Mouse (Mus musculus) kidney, embryonic 14.5 days (tissue): ENCODE measurements around the gene Abcb9. TPM values are rescaled to one million over a fixed set of nuclear protein-coding genes. Genes with fewer than 3 reads are reported as not detected.

Experiments
- ATAC-seq: fragments of 200-750 bp; cut with Nextera tagmentation; 2 replicates; pipeline ENCODE4 v1.8.0; 2017; ENCODE audit warnings: moderate number of reproducible peaks, mild to moderate bottlenecking, moderate TSS enrichment, moderate library complexity; ENCODE audit not compliant: low FRiP score, low TSS enrichment
- H3K27ac ChIP-seq: fragments of 300-500 bp; sonication (generic); 2 replicates; pipeline ENCODE4 v1.5.1; 2014; ENCODE audit warnings: low read depth, mild to moderate bottlenecking, low read length, moderate library complexity, mixed read lengths
- H3K27me3 ChIP-seq: fragments of 300-500 bp; sonication (generic); 2 replicates; pipeline ENCODE4 v1.6.1; 2014; ENCODE audit warnings: mild to moderate bottlenecking, low read length; ENCODE audit not compliant: control insufficient read depth, insufficient read depth
- H3K36me3 ChIP-seq: fragments of 300-500 bp; sonication (generic); 2 replicates; pipeline ENCODE4 v1.6.1; 2014; ENCODE audit warnings: low read length, mixed read lengths; ENCODE audit not compliant: control insufficient read depth, insufficient read depth
- H3K4me1 ChIP-seq: fragments of 300-500 bp; sonication (generic); 2 replicates; pipeline ENCODE4 v1.6.1; 2014; ENCODE audit warnings: low read length, mixed read lengths; ENCODE audit not compliant: control insufficient read depth, insufficient read depth
- H3K4me2 ChIP-seq: fragments of 300-500 bp; sonication (generic); replicated peaks from 2 replicates; pipeline ENCODE4 v1.6.1; 2014; ENCODE audit warnings: low read depth, mild to moderate bottlenecking, low read length
- H3K4me3 ChIP-seq: fragments of 300-500 bp; sonication (generic); 2 replicates; pipeline ENCODE4 v1.5.1; 2014; ENCODE audit warnings: mild to moderate bottlenecking, low read length
- H3K9ac ChIP-seq: fragments of 300-500 bp; sonication (generic); 2 replicates; pipeline ENCODE4 v1.6.1; 2014; ENCODE audit warnings: low read depth, mild to moderate bottlenecking, low read length, moderate library complexity
- H3K9me3 ChIP-seq: fragments of 300-500 bp; sonication (generic); 2 replicates; pipeline ENCODE4 v1.6.1; 2016; ENCODE audit warnings: low read length; ENCODE audit not compliant: control insufficient read depth
- WGBS: fragments of 180-500 bp; shearing (Covaris S2); extraction: QIAGEN DNeasy Blood & Tissue Kit; methylation state at CpG from one replicate; pipeline ENCODE4 v1.1.7; 2014; 5-methylcytosine and 5-hydroxymethylcytosine counted together
- polyA plus RNA-seq: library from polyadenylated mRNA; unstranded; fragments of >200 nt; fragmentation: Nextera tagmentation; extraction: Ambion mirVana; gene quantifications from 2 replicates; pipeline ENCODE4 v1.2.1, GENCODE M21; 2014

Gene Abcb9
- polyA plus RNA-seq, 1 experiment from 2014 or later = 0.97 TPM

DNA sequence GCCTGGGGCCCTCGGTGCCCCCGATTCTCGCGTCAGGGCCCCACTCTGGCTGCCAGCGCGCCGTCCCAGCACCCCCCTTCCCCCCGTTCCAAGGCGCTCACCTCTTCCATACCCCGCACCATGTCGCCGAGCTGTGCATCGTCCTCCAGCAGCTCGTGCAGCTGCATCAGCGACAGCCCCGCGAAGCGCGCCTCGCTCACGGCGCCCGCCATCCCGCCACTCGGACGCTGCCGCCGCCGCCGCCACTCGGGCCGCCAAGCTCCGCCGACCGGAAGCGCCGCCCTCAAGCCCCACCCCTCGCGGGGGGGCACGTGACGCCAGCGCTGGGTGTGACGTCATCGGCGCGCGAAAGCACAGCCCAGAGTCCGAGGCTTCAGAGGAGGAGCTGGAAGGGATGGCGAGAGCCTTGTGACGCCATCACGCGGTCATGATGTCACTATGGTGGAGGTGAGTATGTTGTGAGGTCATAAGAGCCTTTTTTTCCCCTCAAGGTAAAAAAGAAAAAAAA is 63.5 kb downstream of the Abcb9 start, which contains the start of gene Vps37b:
Vps37b (minus strand) TSS at position 270 of the 508 bp plus-strand sequence.
- peak within 1 kb of the TSS; percentile 71 for H3K4me2 ChIP-seq
- H3K4me1 ChIP-seq = peaks cover 28% of the 10 kb centered on the region
- no peaks in the 10 kb centered on the region for H3K36me3 ChIP-seq
- no peaks in the 10 kb centered on the region for H3K9me3 ChIP-seq
- under 1% methylated on average over 52 of the region's 52 CpGs for WGBS
- H3K9ac ChIP-seq = peak within 1 kb of the TSS; percentile 84
- peak within 1 kb of the TSS; percentile 90 for H3K27ac ChIP-seq
- peak within 1 kb of the TSS; percentile 85 for H3K4me3 ChIP-seq
- peak; percentile 82 for ATAC-seq
- H3K27me3 ChIP-seq = no peaks in the 10 kb centered on the region

DNA sequence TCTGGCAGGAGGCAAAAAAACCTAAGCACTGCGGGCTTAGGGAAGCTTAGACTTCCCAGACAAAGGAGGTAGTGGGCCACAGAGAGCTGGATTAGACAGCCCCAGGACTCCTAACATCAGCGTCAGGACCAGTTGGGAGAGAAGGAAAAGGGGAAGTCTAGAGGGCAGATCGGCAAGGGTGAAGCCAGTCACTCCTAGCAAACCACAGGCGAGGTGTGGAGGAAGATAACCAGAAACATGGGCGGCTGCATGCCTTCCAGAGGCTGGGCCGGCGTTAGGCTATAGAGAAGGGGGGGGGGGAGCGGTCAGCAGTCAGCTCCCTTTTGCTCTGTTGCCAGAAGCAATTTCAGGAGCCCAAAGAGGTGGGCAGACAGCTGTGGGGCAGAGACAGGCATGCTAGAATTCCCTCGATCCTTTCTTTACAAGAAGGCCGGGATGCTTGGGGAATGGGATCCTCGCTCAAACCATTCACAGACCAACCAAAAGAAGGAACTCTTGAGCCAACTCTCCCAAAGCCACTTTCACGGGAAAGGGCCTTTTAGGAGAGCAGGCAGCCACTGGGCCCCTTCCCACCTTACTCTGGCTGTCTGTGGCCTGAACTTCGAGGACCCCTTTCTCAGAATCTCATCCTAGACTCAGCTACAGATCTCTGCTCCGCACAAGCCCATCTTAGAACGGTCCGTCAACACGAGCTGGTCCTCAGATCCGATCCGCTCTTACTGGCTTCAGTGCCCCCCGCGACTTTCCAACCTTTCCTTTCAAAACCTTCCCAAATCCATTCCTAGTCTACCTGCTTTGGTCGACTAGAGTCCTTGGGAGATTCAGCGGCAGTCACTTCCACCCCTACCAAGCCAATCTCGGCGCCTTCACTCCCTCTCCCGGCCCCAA is 64.3 kb downstream of the Abcb9 start:
- Histone ChIP-seq H3K4me2 (peak overlapping the region; percentile 71), H3K9me3 (no peaks in the 10 kb centered on the region), H3K4me3 (peak overlapping the region; percentile 85), H3K27ac (peak overlapping the region; percentile 90), H3K27me3 (no peaks in the 10 kb centered on the region), H3K9ac (peak overlapping the region; percentile 84), H3K4me1 (peaks cover 32% of the 10 kb centered on the region), H3K36me3 (no peaks in the 10 kb centered on the region)
- ATAC-seq = peak; percentile 45
- WGBS = 3% methylated on average over 26 of the region's 26 CpGs

- H3K4me3 ChIP-seq = peak overlapping the region; percentile 85
- H3K27me3 ChIP-seq = no peaks in the 10 kb centered on the region
- H3K36me3 ChIP-seq = no peaks in the 10 kb centered on the region; the same call in 1 of the 2 replicates
- no peak overlapping the region; the same call in 1 of the 2 replicates for H3K27ac ChIP-seq
- peaks cover 40% of the 10 kb centered on the region for H3K4me1 ChIP-seq
- no peaks in the 10 kb centered on the region for H3K9me3 ChIP-seq
- peak overlapping the region; percentile 71 for H3K4me2 ChIP-seq
- no peak for ATAC-seq
- 57% methylated on average over 12 of the region's 12 CpGs for WGBS
- peak overlapping the region; percentile 84 for H3K9ac ChIP-seq
Measured at GRCm38 (mm10) chr5:124030386-124031067, 65.1 kb downstream of the Abcb9 start.

DNA sequence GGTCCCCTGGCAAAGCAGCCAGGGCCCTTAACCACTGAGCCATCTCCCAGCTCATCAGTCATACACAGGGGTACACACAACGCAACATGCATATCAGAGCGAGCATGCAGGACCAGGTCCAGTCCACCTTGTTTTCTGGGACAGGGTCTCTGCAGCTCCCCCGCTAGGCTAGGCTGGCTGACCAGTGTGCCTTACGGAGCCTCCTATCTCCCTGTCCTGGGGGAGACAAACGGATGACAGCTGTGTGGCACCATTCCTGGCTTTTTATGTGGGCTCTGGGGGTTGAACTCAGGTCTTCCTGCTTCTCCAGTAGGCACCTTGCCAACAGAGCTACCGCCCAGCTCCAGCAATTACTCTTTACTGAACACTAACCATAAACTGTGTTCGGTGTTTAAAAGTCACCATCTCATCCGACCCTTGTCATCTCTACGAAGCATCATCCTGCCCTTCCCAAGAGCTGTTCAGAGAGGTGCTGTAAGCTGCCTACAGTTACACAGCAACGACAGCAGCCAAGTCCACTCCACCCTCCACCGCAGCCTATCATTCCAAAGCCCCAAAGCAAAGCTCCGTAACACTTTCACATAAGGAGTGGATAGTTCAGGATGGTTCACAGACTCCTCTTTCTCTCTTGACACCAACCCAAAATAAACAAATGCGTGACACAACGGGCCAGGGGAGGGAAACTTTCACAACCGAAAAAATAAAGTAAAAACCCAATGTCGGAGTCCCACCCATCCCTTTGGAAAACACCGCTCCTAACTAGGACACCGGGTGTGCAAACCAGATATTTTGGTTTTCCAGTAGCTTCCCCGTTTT is 66.2 kb downstream of the Abcb9 start:
- Histone ChIP-seq H3K36me3 (no peaks in the 10 kb centered on the region; the same call in 1 of the 2 replicates), H3K4me2 (no peak overlapping the region; the same call in 1 of the 2 replicates), H3K9ac (peak overlapping the region; percentile 18; the same call in 1 of the 2 replicates), H3K9me3 (no peaks in the 10 kb centered on the region), H3K27ac (no peak overlapping the region), H3K4me1 (peaks cover 51% of the 10 kb centered on the region), H3K4me3 (no peak overlapping the region), H3K27me3 (no peaks in the 10 kb centered on the region)
- no peak for ATAC-seq
- WGBS = 73% methylated on average over 19 of the region's 19 CpGs

DNA sequence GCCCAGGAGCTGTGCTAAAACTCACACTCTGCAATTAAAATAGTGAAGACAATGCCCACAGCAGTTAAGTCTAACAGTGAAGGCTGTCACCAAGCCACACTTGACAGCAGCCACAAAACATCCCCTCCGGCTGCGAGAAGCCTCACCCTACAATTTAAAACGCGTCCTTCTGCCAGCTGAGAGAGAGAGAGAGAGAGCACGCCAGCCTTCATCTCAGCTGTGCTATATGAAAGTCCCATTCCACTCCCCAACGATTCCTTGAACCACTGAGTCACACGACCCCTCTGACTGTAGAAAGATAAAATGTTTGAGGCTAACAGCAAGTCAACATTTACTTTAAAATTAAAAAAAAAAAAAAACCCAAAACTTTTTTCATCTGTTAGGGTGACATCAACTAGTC is 66.9 kb downstream of the Abcb9 start:
- WGBS = 71% methylated on average over 7 of the region's 7 CpGs
- Histone ChIP-seq H3K9me3 (no peaks in the 10 kb centered on the region), H3K4me2 (no peak overlapping the region), H3K4me1 (peaks cover 53% of the 10 kb centered on the region), H3K4me3 (no peak overlapping the region), H3K9ac (no peak overlapping the region), H3K36me3 (no peaks in the 10 kb centered on the region; the same call in 1 of the 2 replicates), H3K27me3 (no peaks in the 10 kb centered on the region), H3K27ac (no peak overlapping the region)
- no peak for ATAC-seq

- no peaks in the 10 kb centered on the region; the same call in 1 of the 2 replicates for H3K36me3 ChIP-seq
- H3K27ac ChIP-seq = no peak overlapping the region; the same call in 1 of the 2 replicates
- H3K9ac ChIP-seq = 0 out of 2 replicates have a peak overlapping the region, but pooled peaks have one; percentile 18
- no peak overlapping the region for H3K4me2 ChIP-seq
- H3K4me1 ChIP-seq = peaks cover 53% of the 10 kb centered on the region
- no peaks in the 10 kb centered on the region for H3K27me3 ChIP-seq
- WGBS = 80% methylated on average over 19 of the region's 19 CpGs
- no peak overlapping the region for H3K4me3 ChIP-seq
- H3K9me3 ChIP-seq = no peaks in the 10 kb centered on the region
- ATAC-seq = no peak
Measured at GRCm38 (mm10) chr5:124027702-124028470, 67.7 kb downstream of the Abcb9 start.

DNA sequence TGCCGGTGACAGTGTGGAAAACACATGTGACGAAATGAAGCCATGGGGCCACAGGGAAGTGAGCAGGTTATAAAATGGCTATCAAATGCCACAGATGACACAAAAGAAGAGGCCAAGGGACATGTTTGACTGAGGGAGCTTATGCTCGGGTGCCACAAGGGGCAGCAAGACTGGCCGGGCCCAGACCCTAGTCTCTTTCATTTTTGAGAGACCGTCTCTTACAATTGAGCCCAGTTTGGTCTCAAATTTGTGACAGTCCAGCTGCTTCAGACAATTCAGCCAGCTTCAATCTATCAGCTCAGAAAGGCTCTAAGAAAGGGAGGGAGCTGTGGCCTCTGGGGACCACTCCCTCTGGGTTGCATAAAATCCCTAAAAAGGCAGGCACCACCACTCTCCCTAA is 69.0 kb downstream of the Abcb9 start:
- Histone ChIP-seq H3K9me3 (no peaks in the 10 kb centered on the region), H3K4me2 (no peak overlapping the region), H3K4me3 (no peak overlapping the region), H3K27me3 (no peaks in the 10 kb centered on the region), H3K27ac (no peak overlapping the region), H3K9ac (no peak overlapping the region), H3K4me1 (peaks cover 53% of the 10 kb centered on the region), H3K36me3 (no peaks in the 10 kb centered on the region; the same call in 1 of the 2 replicates)
- no peak for ATAC-seq
- 73% methylated on average over 5 of the region's 5 CpGs for WGBS
